Mouse (Mus musculus) CH12.LX (cell line): ENCODE measurements around the gene Dapk3. TPM values are rescaled to one million over a fixed set of nuclear protein-coding genes. Genes with fewer than 3 reads are reported as not detected.

ENCODE experiments used
- DNase-seq: peaks from one replicate; pipeline ENCODE4 v3.0.0-alpha.2; 2013; ENCODE audit errors: extremely low read depth
- H3K27ac ChIP-seq: 2 replicates; pipeline ENCODE4 v1.5.1; 2012; ENCODE audit warnings: low read depth, mild to moderate bottlenecking, control low read depth, moderate library complexity; ENCODE audit not compliant: insufficient read depth
- H3K27me3 ChIP-seq: replicated peaks from 2 replicates; pipeline ENCODE3; 2012; ENCODE audit warnings: inconsistent platforms
- H3K36me3 ChIP-seq, 2 experiments: replicated peaks in 1 of 2; 2 replicates each; pipeline versions ENCODE3 to v1.6.1; 2012; ENCODE audit warnings: inconsistent platforms in 1 of 2, low read length in 1 of 2, mild to moderate bottlenecking in 1 of 2, mixed read lengths in 1 of 2, moderate library complexity in 1 of 2; ENCODE audit not compliant: control insufficient read depth in 1 of 2, insufficient read depth in 1 of 2
- H3K4me1 ChIP-seq, 2 experiments: 2 replicates each; pipeline ENCODE4 v1.6.1; 2012; ENCODE audit warnings: inconsistent platforms in 1 of 2, moderate library complexity in 1 of 2; ENCODE audit not compliant: insufficient read depth in 2 of 2, control insufficient read depth in 1 of 2
- H3K4me2 ChIP-seq: 2 replicates; pipeline ENCODE4 v1.6.1; 2012; ENCODE audit warnings: low read depth, mild to moderate bottlenecking, control low read depth; ENCODE audit not compliant: poor library complexity, insufficient read depth, severe bottlenecking
- H3K4me3 ChIP-seq, 3 experiments: fragments of 150-350 bp in 1 of 3; sonication (generic) in 1 of 3; replicated peaks in 1 of 3; 2 replicates each; pipeline versions ENCODE3 to v1.5.1; 2011 to 2012; ENCODE audit warnings: low read depth in 2 of 3, low read length in 2 of 3, mild to moderate bottlenecking in 2 of 3, moderate library complexity in 2 of 3, control low read depth in 1 of 3, improper control_type of control experiment in 1 of 3, inconsistent platforms in 1 of 3, mixed read lengths in 1 of 3; ENCODE audit not compliant: poor library complexity in 1 of 3
- H3K79me2 ChIP-seq: replicated peaks from 2 replicates; pipeline ENCODE4 v1.6.1; 2012; ENCODE audit warnings: mild to moderate bottlenecking, moderate library complexity; ENCODE audit not compliant: control insufficient read depth, poor library complexity, insufficient read depth, severe bottlenecking; ENCODE audit errors: extremely low read depth
- H3K9ac ChIP-seq: 2 replicates; pipeline ENCODE4 v1.6.1; 2012; ENCODE audit warnings: low read depth, mild to moderate bottlenecking, control low read depth, moderate library complexity; ENCODE audit not compliant: insufficient read depth
- H3K9me3 ChIP-seq: replicated peaks from 2 replicates; pipeline ENCODE3; 2012; ENCODE audit warnings: low read length, inconsistent platforms, mixed read lengths
- CHD1 ChIP-seq: IDR thresholded peaks from 2 replicates; pipeline ENCODE4 v1.6.1; 2012; ENCODE audit warnings: low read depth, low read length, improper control_type of control experiment, inconsistent platforms
- CTCF ChIP-seq, 2 experiments: IDR thresholded peaks in 1 of 2; conservative IDR thresholded peaks in 1 of 2; 2 replicates each; pipeline ENCODE4 v1.5.1; 2011 to 2012; ENCODE audit warnings: low read depth in 2 of 2, low read length in 2 of 2, improper control_type of control experiment in 1 of 2, inconsistent platforms in 1 of 2, mild to moderate bottlenecking in 1 of 2, moderate library complexity in 1 of 2
- E2F4 ChIP-seq: IDR thresholded peaks from 2 replicates; pipeline ENCODE4 v1.6.1; 2011; ENCODE audit warnings: low read depth, low read length, improper control_type of control experiment; ENCODE audit not compliant: insufficient replicate concordance
- ELF1 ChIP-seq: IDR thresholded peaks from 2 replicates; pipeline ENCODE4 v1.6.1; 2014; ENCODE audit warnings: low read depth, mild to moderate bottlenecking, inconsistent platforms, low read length, improper control_type of control experiment
- EP300 ChIP-seq: IDR thresholded peaks from 2 replicates; pipeline ENCODE4 v1.6.1; 2011; ENCODE audit warnings: low read length, improper control_type of control experiment
- ETS1 ChIP-seq: conservative IDR thresholded peaks from 2 replicates; pipeline ENCODE4 v1.6.1; 2012; ENCODE audit warnings: low read depth, mild to moderate bottlenecking, inconsistent platforms, low read length, improper control_type of control experiment, moderate library complexity
- IRF4 ChIP-seq: IDR thresholded peaks from 2 replicates; pipeline ENCODE4 v1.6.1; 2014; ENCODE audit warnings: low read depth, mild to moderate bottlenecking, inconsistent platforms, low read length, improper control_type of control experiment
- JUN ChIP-seq: IDR thresholded peaks from 2 replicates; pipeline ENCODE4 v1.6.1; 2011; ENCODE audit warnings: low read depth, mild to moderate bottlenecking, low read length, improper control_type of control experiment, moderate library complexity; ENCODE audit not compliant: insufficient read depth
- JUND ChIP-seq: conservative IDR thresholded peaks from 2 replicates; pipeline ENCODE4 v1.6.1; 2011; ENCODE audit warnings: low read depth, low read length, improper control_type of control experiment
- MAX ChIP-seq: IDR thresholded peaks from 2 replicates; pipeline ENCODE4 v1.6.1; 2011; ENCODE audit warnings: low read length, improper control_type of control experiment
- MAZ ChIP-seq: IDR thresholded peaks from 2 replicates; pipeline ENCODE4 v1.6.1; 2012; ENCODE audit warnings: low read depth, mild to moderate bottlenecking, inconsistent platforms, low read length, improper control_type of control experiment, moderate library complexity
- MEF2A ChIP-seq: IDR thresholded peaks from 2 replicates; pipeline ENCODE4 v1.6.1; 2014; ENCODE audit warnings: low read depth, mild to moderate bottlenecking, inconsistent platforms, low read length, improper control_type of control experiment, borderline replicate concordance
- MXI1 ChIP-seq: IDR thresholded peaks from 2 replicates; pipeline ENCODE4 v1.6.1; 2011; ENCODE audit warnings: mild to moderate bottlenecking, low read depth, low read length, improper control_type of control experiment
- NRF1 ChIP-seq: IDR thresholded peaks from 2 replicates; pipeline ENCODE4 v1.6.1; 2014; ENCODE audit warnings: low read depth, mild to moderate bottlenecking, inconsistent platforms, low read length, improper control_type of control experiment, moderate library complexity
- POLR2A ChIP-seq: IDR thresholded peaks from 2 replicates; pipeline ENCODE4 v1.6.1; 2011; ENCODE audit warnings: low read depth, mild to moderate bottlenecking, improper control_type of control experiment, low read length
- POLR2AphosphoS2 ChIP-seq: IDR thresholded peaks from 2 replicates; pipeline ENCODE4 v1.6.1; 2011; ENCODE audit warnings: low read depth, low read length, improper control_type of control experiment
- RCOR1 ChIP-seq: conservative IDR thresholded peaks from 2 replicates; pipeline ENCODE4 v1.6.1; 2012; ENCODE audit warnings: low read depth, mild to moderate bottlenecking, inconsistent platforms, low read length, improper control_type of control experiment
- TBP ChIP-seq: conservative IDR thresholded peaks from 2 replicates; pipeline ENCODE4 v1.6.1; 2011; ENCODE audit warnings: low read depth, low read length, improper control_type of control experiment
- TCF12 ChIP-seq: IDR thresholded peaks from 2 replicates; pipeline ENCODE4 v1.6.1; 2014; ENCODE audit warnings: low read depth, mild to moderate bottlenecking, inconsistent platforms, low read length, improper control_type of control experiment
- UBTF ChIP-seq: IDR thresholded peaks from 2 replicates; pipeline ENCODE4 v1.6.1; 2012; ENCODE audit warnings: low read depth, mild to moderate bottlenecking, inconsistent platforms, low read length, improper control_type of control experiment, moderate library complexity
- USF1 ChIP-seq: IDR thresholded peaks from 2 replicates; pipeline ENCODE4 v1.6.1; 2014; ENCODE audit warnings: low read depth, mild to moderate bottlenecking, inconsistent platforms, low read length, improper control_type of control experiment
- USF2 ChIP-seq: conservative IDR thresholded peaks from 2 replicates; pipeline ENCODE4 v1.6.1; 2011; ENCODE audit warnings: low read depth, low read length, improper control_type of control experiment
- ZMIZ1 ChIP-seq: IDR thresholded peaks from 2 replicates; pipeline ENCODE4 v1.6.1; 2012; ENCODE audit warnings: low read depth, mild to moderate bottlenecking, inconsistent platforms, low read length, improper control_type of control experiment
- ZNF384 ChIP-seq: IDR thresholded peaks from 2 replicates; pipeline ENCODE4 v1.6.1; 2012; ENCODE audit warnings: low read depth, low read length, improper control_type of control experiment, inconsistent platforms
- dilution Hi-C: fragments of 300-500 bp; cut with MboI; formaldehyde crosslinking; loops from 2 replicates; pipeline ENCODE4 v1.14.3; 2020; ENCODE audit warnings: low sequenced_read_pairs; ENCODE audit not compliant: extremely low pct_unique_long_range_greater_than_20kb, extremely low pct_ligation_motif_present
- in situ Hi-C: fragments of 300-500 bp; cut with MboI; formaldehyde crosslinking; loops from 3 replicates; pipeline ENCODE4 v1.14.3; 2019; ENCODE audit warnings: low sequenced_read_pairs, low pct_ligation_motif_present, low pct_unique_long_range_greater_than_20kb, mixed read lengths
- polyA plus RNA-seq: library from polyadenylated mRNA; unstranded; fragments of >175 nt; gene quantifications from 2 replicates; pipeline ENCODE4 v1.2.1, GENCODE M21; 2012; ENCODE audit warnings: low read depth; ENCODE audit not compliant: insufficient read length
- total RNA-seq, 2 experiments: library from RNA; depleted of rRNA; stranded (reverse); fragments of 300-350 nt in 1 of 2; fragments of >200 nt in 1 of 2; gene quantifications; 2 replicates each; pipeline ENCODE4 v1.2.3; 2012 to 2014

The Dapk3 gene
- total and polyA plus RNA-seq, 3 experiments, result 25.4 to 46.2 (median 44.5) TPM

DNA sequence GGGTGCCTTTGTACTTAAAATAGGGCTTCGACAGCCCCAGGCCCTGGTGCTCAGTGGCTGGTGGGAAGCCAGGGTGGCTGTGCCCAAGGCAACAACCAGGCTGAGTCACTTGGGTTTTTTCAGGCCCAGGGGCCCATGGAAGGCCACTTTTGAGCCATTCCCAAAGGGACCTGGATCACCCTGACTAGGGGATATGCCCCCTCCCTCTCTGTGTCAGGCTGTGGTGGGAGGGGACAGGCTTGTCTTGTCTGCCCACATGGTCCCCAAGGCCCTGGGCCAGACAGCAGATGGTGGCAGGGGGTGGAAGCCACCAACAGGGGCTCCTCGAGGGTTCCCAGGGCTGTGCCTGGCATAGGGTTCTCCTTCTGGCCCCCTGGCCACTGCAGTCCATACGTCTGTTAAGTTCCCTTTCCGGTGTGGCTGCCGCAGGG is 40.2 kb upstream of the Dapk3 start:
- H3K9me3 ChIP-seq, result no peaks in the 10 kb centered on the region
- H3K79me2 ChIP-seq, result peaks cover 97% of the 10 kb centered on the region
- dilution Hi-C loops (no loop called here), in situ Hi-C loops (no loop called here)
- no peaks in the 10 kb centered on the region for H3K27me3 ChIP-seq
- no peak overlapping the region for H3K4me2 ChIP-seq
- no peak for DNase-seq
- peaks cover 28 to 84% of the 10 kb centered on the region in 2 experiments for H3K4me1 ChIP-seq
- TF ChIP-seq CHD1, result no peak
- TF ChIP-seq ETS1, result no peak
- no peak for TF ChIP-seq UBTF
- TF ChIP-seq MAZ, result no peak
- no peak for TF ChIP-seq ELF1
- no peak for TF ChIP-seq USF2
- no peak for TF ChIP-seq E2F4
- TF ChIP-seq TCF12, result no peak
- TF ChIP-seq EP300, result no peak
- H3K4me3 ChIP-seq, result no peak overlapping the region
- no peak overlapping the region for H3K9ac ChIP-seq
- H3K27ac ChIP-seq, result no peak overlapping the region
- H3K36me3 ChIP-seq, result peaks cover 42 to 72% of the 10 kb centered on the region in 2 experiments

DNA sequence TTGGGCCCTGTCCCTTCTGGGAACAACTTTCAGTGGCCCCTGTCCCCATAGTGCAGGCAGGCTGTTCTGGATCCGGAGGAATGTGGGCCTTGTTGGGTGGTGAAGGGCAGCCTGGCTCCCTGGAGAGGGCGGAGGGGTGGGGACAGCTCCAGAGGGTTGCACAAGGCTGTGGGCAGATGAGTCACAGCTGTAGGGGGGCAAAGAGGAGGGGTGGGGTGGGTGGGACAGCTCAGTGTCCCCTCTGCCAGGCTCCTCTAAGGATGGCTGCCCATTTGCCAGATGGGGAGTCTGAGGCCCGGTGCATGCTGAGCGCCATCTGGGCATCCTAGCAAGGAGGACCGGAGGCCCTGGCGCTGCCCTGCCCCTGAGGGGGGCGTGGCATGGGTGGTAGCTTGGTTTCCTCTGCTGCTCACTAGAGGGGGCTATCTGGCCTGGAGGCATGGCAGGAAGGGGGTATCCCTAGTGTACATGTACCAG is 39.6 kb upstream of the Dapk3 start:
- in situ Hi-C loops (no loop called here), dilution Hi-C loops (no loop called here)
- peaks cover 48 to 79% of the 10 kb centered on the region in 2 experiments for H3K36me3 ChIP-seq
- no peaks in the 10 kb centered on the region for H3K9me3 ChIP-seq
- H3K27ac ChIP-seq, result no peak overlapping the region
- H3K4me1 ChIP-seq, result peaks cover 28 to 91% of the 10 kb centered on the region in 2 experiments
- H3K79me2 ChIP-seq, result peaks cover 100% of the 10 kb centered on the region
- H3K9ac ChIP-seq, result no peak overlapping the region
- no peak overlapping the region for H3K4me3 ChIP-seq
- H3K27me3 ChIP-seq, result no peaks in the 10 kb centered on the region
- no peak for DNase-seq
- H3K4me2 ChIP-seq, result no peak overlapping the region
- TF ChIP-seq IRF4 (no peak), USF2 (no peak), USF1 (no peak), ZMIZ1 (no peak), NRF1 (no peak), CHD1 (no peak), TBP (no peak), CTCF (conservative IDR thresholded peaks at IDR 0.05 in 1 of 2, IDR thresholded peaks at IDR 0.05 in 1 of 2; ENCODE audit: low read depth in 2 of 2, low read length in 2 of 2) (no peak), TCF12 (no peak), RCOR1 (no peak), ZNF384 (no peak), MAX (no peak), MEF2A (no peak), POLR2A (no peak), JUND (no peak), POLR2AphosphoS2 (no peak), MXI1 (no peak), E2F4 (no peak), JUN (no peak)
